Mouse (Mus musculus): ENCODE results near the gene Dnase1l3.

Gene Dnase1l3

DNA sequence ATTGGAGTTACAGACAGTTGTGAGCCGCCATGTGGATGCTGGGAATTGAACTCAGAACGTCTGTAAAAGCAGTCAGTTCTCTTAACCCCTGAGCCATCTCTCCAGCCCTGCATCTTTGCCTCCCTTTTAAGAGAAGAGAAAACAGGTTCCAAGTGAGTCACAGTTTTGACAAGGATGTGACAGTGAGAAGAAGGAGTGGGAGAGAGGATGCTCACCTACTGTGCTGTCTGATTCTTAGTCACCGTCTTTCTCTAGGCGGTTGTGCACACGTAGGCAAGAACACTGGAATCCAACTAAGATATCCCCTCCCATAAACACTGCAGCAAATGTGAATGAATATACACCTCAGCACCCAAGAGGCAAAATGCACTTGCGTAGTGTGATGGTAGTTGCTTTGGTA is 19.2 kb downstream of the Dnase1l3 start:
- no peak for DNase-seq (ENCODE audit: low spot score)

DNA sequence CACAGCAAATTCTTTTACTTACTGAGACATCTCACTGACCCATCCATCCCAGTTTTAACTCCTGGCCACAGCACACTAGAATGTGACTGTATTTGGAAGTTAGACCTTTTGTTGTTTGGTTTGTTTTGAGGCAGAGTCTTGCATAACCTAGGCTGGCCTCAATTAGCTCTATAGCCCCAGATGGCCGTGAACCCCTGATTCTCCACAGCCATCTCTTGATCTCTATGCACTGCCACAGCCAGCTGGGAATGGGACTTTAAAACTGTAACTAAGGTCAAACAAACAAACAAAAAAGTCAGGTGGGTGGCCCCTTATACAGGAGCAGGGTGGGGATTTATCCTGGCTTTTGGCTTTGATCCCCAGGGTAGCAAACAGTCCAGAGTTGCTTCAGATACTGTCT is 19.7 kb downstream of the Dnase1l3 start:
- DNase-seq (ENCODE audit: low spot score) = no peak

DNA sequence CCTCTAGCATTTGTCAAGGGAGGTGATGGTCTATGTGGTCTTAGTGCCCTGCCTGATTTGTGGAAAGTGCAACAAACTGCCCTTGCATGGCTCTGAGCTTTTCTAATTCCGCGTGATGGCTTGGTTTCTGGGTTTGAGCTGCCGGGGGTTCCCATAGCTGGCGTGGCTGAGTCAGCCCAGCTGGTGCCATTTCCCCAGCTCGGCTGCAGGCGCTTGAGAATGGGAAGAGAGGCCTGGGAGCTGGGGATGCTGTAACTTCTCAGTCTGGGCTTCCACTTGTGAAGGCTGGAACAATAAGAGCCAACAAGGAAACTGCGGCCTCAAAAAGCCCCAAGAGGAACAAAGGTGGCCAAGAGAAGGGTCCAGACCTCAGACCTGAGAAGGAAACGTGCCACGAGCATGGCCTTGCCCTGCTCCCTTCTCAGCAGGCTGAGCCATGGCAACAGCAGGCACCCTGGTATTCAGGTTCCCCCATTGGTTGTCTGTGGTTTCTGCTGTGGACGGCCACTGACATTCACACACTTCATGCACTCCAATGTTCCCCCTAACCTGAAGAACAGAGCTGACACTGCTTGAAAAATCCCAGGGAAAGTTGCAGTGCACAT is 22.4 kb downstream of the Dnase1l3 start:
- DNase-seq (ENCODE audit: low spot score) = no peak

DNA sequence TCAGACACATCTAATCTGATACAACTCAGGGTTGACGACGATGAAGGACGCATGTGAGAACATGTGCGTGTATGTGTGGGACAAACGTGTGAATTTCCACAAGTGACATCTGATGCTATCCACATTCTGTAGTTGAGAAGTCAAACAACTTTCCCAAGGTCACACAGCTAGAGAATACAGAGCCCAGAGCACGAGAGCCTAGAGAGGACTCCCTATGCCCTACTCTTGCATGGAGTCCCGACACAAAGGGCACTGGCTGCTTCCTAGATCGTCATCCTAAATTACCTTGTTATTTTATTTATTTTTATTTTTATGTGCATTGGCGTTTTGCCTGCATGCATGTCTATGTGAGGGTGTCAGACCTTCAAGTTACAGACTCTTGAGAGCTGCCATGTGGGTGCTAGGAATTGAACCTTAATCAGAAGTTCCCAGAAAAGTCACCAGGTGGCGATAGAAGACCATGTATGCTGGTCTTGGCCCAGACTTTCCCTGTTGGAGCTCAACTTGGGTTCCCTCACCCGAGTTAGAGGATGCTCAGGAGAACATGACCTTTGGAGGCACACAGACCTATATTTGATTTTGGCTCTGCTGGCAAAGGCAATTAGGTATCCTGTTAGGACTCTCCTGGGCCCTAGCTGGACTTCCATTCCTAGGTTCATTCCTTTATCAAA is 30.0 kb downstream of the Dnase1l3 start:
- DNase-seq (ENCODE audit: low spot score) = peak; percentile 73

DNA sequence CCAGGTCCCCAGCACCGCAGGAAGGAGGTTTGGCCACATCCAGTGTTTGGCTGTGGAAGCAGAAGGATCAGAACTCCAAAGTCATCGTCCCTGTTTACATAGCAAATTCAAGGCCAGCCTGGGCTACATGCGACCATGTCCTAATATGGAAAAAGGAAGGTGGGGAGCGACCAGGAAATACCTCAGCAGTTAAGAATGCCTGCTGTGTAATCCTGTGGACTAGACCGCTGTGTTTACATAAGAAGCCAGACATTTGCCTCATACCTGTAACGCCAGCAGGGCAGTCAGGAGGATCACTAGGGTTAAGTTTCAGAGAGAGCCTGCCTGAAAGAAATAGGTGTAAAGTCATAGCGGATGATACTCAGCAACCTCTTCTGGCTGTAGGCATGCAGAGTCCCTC is 31.2 kb downstream of the Dnase1l3 start:
- DNase-seq (ENCODE audit: low spot score) = no peak

DNA sequence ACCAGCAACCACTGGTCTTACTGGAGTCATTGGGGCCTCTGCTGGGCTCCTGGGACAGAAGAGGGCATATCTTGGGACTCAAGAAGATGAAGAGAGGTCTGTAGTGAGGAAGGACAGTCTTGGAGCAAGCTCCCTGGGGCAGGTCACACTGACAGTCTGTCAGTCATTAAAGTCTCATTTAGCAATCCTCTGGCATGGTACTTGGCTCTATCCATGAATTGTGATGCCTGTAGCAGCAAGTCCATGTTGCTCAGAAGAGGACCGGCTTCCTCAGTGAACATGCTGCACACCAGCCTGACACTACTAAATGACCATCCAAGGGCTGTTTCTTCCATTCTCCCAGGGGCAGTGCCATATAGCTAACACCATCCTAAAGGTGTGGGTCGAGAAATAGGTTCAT is 31.7 kb downstream of the Dnase1l3 start:
- DNase-seq (ENCODE audit: low spot score) = no peak

DNA sequence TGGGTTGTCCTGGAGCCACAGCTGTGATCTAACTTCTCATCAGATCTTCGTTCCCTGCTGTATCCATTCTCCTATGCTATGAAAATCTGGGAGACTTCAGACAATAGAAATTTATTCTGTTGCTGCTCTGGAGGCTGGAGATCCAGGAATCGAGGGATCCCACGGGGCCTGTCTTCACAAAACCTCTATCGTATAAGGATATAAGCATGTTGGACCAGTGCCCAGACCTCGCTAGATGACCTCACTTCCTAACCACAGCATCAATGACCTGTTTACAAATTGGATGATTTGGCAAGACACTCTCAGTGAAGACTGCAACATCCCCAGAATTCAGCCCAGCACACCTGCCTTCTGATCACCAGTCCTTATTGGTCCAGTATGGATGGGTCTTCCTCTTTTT is 32.7 kb downstream of the Dnase1l3 start:
- no peak for DNase-seq (ENCODE audit: low spot score)

DNA sequence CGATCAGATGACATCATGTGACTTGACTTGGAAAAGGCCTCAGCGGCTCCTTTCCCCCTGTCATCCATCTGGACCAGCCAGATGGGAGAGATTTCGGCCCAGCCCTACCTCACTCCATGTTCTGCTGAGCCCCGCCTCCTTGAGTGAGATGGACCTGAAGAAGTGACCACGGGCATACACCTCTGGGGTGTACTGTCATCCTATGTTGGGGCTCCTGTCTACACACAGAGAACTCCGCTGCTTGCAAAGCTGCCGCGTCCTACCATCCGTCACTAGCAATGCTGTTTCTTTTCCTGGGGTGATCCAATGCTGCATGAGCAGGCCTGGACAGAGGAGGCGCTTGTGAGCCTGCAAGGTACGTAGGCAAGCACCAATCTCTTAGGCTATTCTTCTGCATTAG is 33.8 kb downstream of the Dnase1l3 start:
- DNase-seq (ENCODE audit: low spot score) = no peak

DNA sequence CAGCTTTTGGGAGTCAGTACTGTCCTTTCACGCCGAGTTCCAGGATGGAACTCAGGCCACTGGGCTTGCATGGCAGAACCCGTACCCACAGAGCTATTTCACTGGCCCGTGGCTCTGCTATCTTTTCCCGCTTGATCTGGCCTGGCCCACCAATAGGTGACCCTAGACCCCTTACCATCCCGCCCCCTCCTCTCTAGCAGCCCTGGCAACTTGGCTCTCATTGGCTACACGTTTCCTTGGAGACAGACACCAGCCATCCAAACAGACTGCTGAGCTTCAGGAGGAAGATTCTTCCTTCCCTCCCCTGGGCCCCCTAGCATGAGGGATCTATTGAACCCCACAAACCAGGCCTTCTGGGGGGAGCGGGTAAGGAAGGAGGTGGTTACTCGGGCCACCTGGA is 37.3 kb downstream of the Dnase1l3 start, which contains the start of gene Gm45521:
Gene Gm45521 (plus strand): TSS at position 240 of the 400 bp plus-strand sequence.
- DNase-seq (ENCODE audit: low spot score) = no peak

DNA sequence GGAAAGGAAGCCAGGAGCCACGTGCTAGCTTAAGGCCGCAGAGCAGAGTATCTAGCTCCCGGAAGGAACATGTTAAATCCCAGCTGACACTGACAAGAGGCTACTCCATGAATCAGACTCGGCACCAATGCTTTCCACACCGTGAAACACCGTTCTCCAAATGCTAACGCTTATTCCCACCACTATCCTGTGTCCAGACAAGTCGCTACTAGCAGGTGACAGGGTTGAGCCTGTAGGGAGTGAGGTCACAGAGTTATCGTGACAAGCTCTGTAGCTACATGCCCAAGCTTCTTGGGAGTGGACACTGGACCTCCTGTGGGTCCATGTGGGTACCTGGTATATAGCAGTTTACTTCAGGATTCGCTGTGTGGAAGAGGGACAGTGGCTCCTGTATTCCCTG is 37.9 kb downstream of the Dnase1l3 start:
- no peak for DNase-seq (ENCODE audit: low spot score)

DNA sequence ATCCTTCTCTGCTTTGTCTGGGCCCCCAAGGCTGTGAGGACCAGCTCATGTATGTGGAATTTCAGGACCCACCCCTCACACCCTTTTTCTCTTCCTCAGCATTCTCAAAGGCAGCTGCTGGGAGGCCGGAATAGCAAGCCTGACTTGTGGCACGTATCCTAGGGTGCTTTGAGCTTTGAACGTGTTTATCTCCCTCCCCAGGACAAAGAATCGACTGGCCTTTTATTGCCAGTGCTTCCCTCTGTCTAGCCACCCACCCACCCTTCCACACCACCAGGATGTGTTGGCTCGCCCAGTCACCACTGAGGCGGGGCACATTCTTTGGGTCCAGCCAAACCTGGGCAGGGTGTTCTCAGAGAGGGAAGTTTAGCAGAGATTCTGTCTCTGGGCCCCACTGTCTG is 40.3 kb downstream of the Dnase1l3 start:
- no peak for DNase-seq (ENCODE audit: low spot score)

DNA sequence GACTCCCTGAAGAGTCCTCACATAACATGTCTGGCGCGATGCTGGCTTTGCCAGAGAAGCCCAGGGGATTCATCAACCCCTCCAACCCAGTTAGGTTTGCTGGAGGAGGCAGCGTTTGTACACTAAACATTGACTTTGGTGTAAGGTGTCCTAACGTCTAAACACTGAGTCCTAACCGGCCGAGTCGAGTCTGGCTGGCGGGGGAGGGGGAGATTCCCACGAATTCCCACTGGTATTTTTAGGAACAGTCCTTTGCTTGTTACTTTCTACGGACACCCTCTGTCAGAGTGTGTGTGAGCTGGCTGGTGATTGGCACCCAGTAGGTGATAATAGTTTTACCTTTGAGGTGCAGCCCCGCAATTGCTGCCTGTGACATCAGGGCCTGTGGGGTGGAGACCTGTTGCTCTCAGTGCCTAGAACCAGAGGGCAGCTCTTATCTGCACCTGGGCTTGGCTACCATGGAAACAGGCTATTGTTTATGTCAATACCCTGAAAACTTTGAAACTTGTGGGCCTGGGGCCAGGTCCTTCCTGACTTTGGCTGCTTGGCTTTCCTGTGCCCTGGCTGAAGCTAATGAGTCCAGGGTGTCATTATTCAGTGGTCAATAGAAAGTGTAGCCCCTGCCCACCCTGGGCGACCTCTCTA is 41.6 kb downstream of the Dnase1l3 start:
- peak; percentile 42 for DNase-seq (ENCODE audit: low spot score)

DNA sequence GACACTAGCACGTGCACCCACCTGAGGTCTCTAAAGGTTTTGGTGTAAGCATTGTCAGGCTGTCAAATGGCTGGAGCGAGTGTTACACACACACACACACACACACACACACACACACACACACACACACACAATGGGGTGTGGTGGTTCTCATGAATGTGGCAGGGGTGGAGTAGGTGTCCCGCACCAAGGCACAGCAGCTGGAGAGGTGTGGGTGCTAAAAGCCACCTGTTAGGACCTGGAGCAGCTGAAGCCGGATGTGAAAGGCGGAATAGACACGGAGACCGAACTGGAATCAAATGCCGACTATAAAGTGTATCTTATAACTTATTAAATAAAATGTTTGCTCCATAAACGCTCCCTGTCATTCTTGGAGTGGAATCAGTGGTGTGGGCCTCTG is 43.1 kb downstream of the Dnase1l3 start:
- DNase-seq (ENCODE audit: low spot score) = no peak

DNA sequence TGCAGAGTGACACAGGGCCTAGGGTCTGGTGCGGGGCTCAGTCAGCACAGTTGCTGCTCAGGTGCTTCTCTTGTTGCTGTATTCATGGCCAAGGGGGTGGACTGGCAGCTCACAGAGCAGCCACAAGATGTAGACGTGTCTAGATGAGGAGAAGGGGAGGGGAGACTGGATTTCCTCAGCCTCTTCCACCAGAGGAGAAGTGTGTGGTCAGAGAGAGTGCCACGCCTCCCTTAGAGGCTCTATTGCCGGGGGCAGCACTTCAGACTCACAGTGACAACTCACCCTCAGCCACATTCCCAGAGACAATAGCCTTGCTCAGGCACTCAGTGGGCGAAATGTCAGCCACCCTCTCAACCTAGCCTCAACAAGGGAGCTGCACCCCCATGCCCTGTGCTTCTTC is 49.1 kb downstream of the Dnase1l3 start:
- no peak for DNase-seq (ENCODE audit: low spot score)

DNA sequence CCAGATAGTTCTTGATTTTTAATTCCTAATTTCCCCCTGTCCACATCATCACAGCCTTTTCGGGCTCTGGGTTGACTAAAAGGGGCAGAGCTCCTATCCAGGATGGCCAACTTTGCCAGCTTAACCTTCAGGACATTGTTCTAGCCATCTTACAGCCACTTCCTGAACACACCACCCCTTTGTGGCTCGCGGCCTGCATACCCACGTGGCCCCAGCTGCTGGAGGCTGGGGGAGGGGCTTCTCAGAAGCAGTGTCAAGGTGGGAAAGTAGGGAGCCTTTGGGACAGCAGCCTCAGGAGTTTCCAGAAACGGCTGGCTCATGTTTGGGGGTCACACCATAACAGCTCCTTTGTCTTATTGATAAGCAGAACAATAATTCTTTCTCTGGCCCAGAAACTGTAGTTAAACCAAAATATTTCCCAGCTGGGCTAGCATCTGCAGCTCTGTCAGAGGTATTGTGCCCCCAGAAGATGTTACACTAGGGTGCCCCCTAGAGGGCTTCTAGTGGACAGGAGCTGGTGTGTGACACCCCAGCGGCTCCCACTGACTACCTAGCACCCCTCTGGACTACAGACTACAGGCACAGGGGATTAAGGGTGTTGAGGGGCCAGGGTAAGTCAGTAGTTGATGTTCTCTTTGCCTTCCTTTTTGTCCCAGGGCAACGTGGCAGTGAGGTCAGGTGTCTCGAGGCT is 49.9 kb downstream of the Dnase1l3 start:
- DNase-seq (ENCODE audit: low spot score) = no peak

DNA sequence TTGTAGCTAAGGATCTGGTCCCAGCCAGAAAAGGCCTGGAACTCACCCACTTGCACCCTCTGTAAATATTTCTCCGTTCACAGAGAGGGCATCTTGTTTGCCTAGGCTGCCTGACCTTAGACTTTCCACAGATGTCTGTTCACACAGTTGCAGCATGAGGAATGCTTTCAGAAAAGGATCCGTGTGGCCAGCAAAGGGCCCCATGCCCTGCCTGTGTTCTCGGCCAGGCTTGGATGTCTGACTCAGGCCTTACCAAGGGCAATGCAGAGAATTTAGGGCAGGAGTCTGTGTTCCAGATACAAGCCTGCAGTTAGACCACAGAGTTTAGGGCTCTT is 50.6 kb downstream of the Dnase1l3 start:
- no peak for DNase-seq (ENCODE audit: low spot score)

DNA sequence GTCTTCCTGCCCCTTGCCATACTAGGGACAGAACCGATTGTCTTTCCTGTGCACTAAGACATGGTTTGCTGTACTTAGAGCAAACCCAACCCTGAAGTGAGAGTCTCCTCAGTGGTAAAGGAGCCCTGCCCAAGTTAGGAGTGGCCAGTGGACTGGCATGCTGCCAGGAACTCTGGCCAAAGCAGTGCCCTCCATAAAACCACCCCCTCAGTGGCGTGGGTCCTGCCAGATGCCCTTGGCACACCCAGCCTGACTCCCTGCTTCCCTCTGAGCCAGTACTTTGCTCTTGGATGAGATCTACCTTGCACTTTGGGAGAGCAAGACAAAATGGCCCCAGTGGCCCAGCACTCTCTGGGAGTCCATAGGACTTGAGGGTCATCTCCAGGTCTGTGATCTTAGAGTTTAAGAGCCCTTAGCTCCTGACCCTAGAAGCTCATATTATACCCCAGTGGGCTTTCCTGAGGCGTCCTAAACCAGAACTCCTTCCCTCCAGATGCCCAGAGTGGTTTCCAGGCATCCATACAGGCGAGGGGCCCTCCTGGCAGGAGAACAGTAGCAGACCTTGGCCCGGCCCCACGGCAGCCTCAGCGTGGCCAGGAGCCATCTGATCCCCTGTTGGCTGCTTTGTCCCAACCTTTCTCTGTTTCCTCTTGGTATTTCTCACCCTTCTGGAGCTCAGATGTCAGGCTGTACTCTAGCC is 51.1 kb downstream of the Dnase1l3 start:
- peak; percentile 42 for DNase-seq (ENCODE audit: low spot score)

DNA sequence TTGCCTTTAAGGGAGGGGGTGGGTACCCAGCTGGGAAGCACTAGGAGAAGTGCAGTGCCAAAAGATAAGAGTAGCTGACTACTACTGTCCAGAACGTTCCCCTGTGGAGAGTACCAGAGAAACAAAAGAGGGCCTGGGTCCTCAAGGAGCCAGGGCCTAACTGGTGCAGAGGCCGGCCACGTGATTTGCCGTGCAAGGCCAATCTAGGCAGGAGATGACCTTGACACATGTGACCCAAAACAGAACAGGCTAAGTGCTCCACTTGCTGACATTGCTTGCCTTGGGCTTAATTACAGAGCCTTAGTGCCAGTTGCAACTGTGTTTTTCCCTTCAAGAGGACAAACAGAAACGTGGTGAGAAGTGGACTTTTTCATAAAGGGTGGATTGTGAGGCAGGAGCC is 53.0 kb downstream of the Dnase1l3 start:
- no peak for DNase-seq (ENCODE audit: low spot score)

DNA sequence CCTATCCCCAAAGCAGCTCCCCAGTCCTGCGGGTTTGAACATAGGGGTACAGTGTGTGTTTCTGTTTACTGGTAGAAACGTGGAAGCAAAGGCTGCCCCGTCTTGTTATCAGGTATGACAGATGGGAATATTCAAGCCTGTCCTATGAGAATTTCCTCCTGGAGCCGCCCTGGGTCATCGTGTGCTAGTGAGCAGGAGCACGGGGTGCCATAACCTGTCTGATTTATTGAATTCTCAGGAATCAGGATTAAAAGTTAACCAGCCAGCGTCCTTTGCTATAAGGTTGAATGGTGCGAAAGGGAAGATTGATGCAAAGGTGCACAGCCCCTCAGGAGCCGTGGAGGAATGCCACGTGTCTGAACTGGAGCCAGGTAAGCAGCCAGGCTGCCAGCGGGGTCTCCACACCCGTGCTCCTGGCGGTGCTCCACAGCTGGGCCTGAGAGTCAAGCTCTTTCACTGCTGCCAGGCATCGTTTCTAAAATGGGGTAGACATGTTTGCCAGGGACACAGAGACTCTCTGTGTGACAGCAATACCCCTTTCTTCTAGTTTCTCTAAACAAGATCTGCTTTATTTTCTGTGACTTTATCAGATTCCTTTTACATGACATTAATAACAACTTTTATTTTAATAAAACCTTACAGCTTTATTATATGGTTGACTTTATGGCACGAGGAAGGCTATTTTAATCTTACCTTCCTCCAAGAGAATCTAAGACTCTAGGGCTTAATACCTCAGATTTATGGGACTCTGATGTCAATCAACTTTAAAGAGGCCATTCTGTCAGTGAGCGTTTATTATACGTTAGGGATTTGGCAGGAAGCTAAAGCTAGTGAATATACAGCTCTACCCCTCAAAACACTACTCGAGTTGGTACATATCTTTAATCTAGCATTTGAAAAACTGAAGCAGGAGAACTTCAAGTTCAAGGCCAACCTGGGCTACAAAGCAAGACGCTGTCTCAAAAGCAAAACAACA is 55.3 kb downstream of the Dnase1l3 start:
- no peak for DNase-seq (ENCODE audit: low spot score)

DNA sequence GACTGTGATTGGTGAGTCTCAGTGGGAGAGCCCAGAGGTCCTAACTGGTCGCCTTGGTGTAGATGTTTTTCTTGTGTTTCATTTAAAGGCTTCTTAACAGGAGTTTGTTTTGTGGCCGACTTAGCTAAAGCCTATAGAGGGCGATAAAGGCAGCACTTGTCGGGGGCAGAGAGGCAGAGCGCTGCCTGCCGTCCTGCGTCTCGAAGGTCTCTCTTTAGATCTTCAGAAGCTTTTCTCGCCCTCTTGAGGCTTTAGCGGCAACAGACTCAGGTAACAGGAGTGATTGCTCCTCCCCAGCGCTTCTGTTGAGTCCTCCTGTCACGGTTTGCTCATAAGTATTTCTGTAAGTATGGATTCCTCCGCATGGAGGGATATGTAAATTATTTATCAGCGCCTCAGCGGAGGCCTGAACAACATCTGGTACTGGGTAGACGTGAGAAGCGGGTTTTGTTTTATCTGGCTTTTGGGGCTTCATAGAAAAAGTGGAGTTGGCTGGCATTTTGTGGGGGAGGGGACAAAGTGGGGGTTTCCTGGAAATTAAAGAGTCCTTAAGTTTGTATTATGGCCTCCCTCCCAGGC is 57.2 kb downstream of the Dnase1l3 start:
- DNase-seq (ENCODE audit: low spot score) = peak; percentile 25

DNA sequence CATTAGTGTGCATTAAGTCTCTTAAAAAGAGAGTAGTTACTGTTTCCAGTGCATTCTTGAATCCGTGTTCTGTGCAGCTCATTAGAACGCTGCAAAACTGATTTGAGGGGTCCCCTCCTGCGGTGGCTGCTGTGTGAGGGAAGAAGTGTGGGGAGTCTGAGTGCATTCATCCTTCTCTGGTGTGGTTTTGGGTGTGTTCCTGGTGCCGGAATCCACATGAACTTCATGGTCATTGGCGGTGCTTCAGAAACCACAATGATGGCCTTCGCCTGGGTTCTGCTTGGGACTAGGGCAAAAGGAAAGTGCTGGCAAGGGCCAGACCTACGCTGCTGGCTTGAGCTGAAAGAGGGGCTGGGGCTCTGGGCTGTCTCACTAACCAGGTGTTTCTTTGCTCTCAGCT is 60.2 kb downstream of the Dnase1l3 start:
- no peak for DNase-seq (ENCODE audit: low spot score)
